Mouse (Mus musculus): ENCODE measurements around the gene Il27ra.
"Not testable (repeated sequence)": the region's sequence is repeated elsewhere in the genome, so short reads cannot be mapped to it uniquely, and the experiment has no call there.

The Il27ra gene

GRCm38 (mm10) chr8:84023085-84023484 lies 19.3 kb downstream of the Il27ra start:
- DNase-seq (ENCODE audit: low read depth, low spot score): no peak

- DNase-seq (ENCODE audit: low read depth, low spot score): peak; percentile 86
Measured at GRCm38 (mm10) chr8:84021569-84021968, 20.8 kb downstream of the Il27ra start.

GRCm38 (mm10) chr8:84021096-84021495 lies 21.3 kb downstream of the Il27ra start, which contains the start of gene Palm3:
TSS of gene Palm3 (plus strand) at chr8:84021471.
- peak; percentile 66 for DNase-seq (ENCODE audit: low read depth, low spot score)

GRCm38 (mm10) chr8:84019738-84020137 lies 22.7 kb downstream of the Il27ra start:
- DNase-seq (ENCODE audit: low read depth, low spot score): no peak

- peak; percentile 62 for DNase-seq (ENCODE audit: low read depth, low spot score)
Measured at GRCm38 (mm10) chr8:84015833-84016232, 26.6 kb downstream of the Il27ra start.

GRCm38 (mm10) chr8:84012499-84013165 lies 29.8 kb downstream of the Il27ra start:
- no peak for DNase-seq (ENCODE audit: low read depth, low spot score)

GRCm38 (mm10) chr8:84011705-84012498 lies 30.5 kb downstream of the Il27ra start, which contains the start of gene 2210011C24Rik:
TSS of gene 2210011C24Rik (minus strand) at chr8:84012171.
- peak; percentile 75 for DNase-seq (ENCODE audit: low read depth, low spot score)

- DNase-seq (ENCODE audit: low read depth, low spot score): peak; percentile 59
Measured at GRCm38 (mm10) chr8:84010625-84011611, 31.5 kb downstream of the Il27ra start.

- DNase-seq (ENCODE audit: low read depth, low spot score): peak; percentile 90
Measured at GRCm38 (mm10) chr8:84009876-84010275, 32.5 kb downstream of the Il27ra start.

- peak; percentile 95 for DNase-seq (ENCODE audit: low read depth, low spot score)
Measured at GRCm38 (mm10) chr8:84008362-84008761, 34.0 kb downstream of the Il27ra start.

GRCm38 (mm10) chr8:84005502-84005901 lies 36.9 kb downstream of the Il27ra start:
- not testable (repeated sequence) for DNase-seq (ENCODE audit: low read depth, low spot score)

GRCm38 (mm10) chr8:84004533-84005201 lies 37.7 kb downstream of the Il27ra start:
- peak; percentile 98 for DNase-seq (ENCODE audit: low read depth, low spot score)

GRCm38 (mm10) chr8:84003612-84004246 lies 38.7 kb downstream of the Il27ra start:
- no peak for DNase-seq (ENCODE audit: low read depth, low spot score)

- DNase-seq (ENCODE audit: low read depth, low spot score): no peak
Measured at GRCm38 (mm10) chr8:84002957-84003611, 39.3 kb downstream of the Il27ra start.

GRCm38 (mm10) chr8:84001281-84002000 lies 40.9 kb downstream of the Il27ra start, which contains the start of gene 1700067K01Rik:
TSS of gene 1700067K01Rik (plus strand) at chr8:84001502.
- DNase-seq (ENCODE audit: low read depth, low spot score): peak; percentile 62

- DNase-seq (ENCODE audit: low read depth, low spot score): no peak
Measured at GRCm38 (mm10) chr8:83999825-84000224, 42.6 kb downstream of the Il27ra start.

GRCm38 (mm10) chr8:83999057-83999705 lies 43.2 kb downstream of the Il27ra start:
- DNase-seq (ENCODE audit: low read depth, low spot score): no peak

GRCm38 (mm10) chr8:83998231-83999056 lies 43.9 kb downstream of the Il27ra start:
- DNase-seq (ENCODE audit: low read depth, low spot score): peak; percentile 92
